Mouse (Mus musculus) MEL (cell line): Measurements from ENCODE around the gene Lhpp.

ENCODE experiments used
- CHD1 ChIP-seq: IDR thresholded peaks from 2 replicates; pipeline ENCODE4 v1.6.1; 2012; ENCODE audit warnings: low read depth, mild to moderate bottlenecking, inconsistent platforms, low read length, improper control_type of control experiment
- MAZ ChIP-seq: IDR thresholded peaks from 2 replicates; pipeline ENCODE4 v1.6.1; 2012; ENCODE audit warnings: low read depth, mild to moderate bottlenecking, inconsistent platforms, low read length, improper control_type of control experiment
- ZNF384 ChIP-seq: IDR thresholded peaks from 2 replicates; pipeline ENCODE4 v1.6.1; 2012; ENCODE audit warnings: low read depth, mild to moderate bottlenecking, inconsistent platforms, low read length, improper control_type of control experiment

GRCm38 (mm10) chr7:132736099-132736862 is 125.8 kb downstream of the Lhpp start:
- no peak for TF ChIP-seq ZNF384
- TF ChIP-seq CHD1 = no peak
- TF ChIP-seq MAZ = no peak
